Mouse (Mus musculus) G1E (cell line): ENCODE results near the gene Cnpy1. TPM values are rescaled to one million over a fixed set of nuclear protein-coding genes. Genes with fewer than 3 reads are reported as not detected.

Experiments
- ATAC-seq: 2 replicates; pipeline ENCODE4 v1.8.0; 2016; ENCODE audit warnings: mild to moderate bottlenecking; ENCODE audit not compliant: insufficient number of reproducible peaks, poor library complexity, low FRiP score, severe bottlenecking; ENCODE audit errors: extremely low read depth
- DNase-seq: peaks from one replicate; pipeline ENCODE4 v3.0.0; 2012; ENCODE audit warnings: low spot score
- H3K27me3 ChIP-seq: 2 replicates; pipeline ENCODE4 v1.6.1; 2012; ENCODE audit warnings: mild to moderate bottlenecking, low read length, inconsistent platforms; ENCODE audit not compliant: insufficient read depth
- H3K36me3 ChIP-seq: replicated peaks from 2 replicates; pipeline ENCODE3; 2012; ENCODE audit warnings: mild to moderate bottlenecking, inconsistent platforms
- H3K4me1 ChIP-seq: 2 replicates; pipeline ENCODE4 v1.6.1; 2012; ENCODE audit warnings: low read depth, low read length, inconsistent platforms, mixed read lengths; ENCODE audit not compliant: insufficient read depth
- H3K4me3 ChIP-seq: 2 replicates; pipeline ENCODE4 v1.5.1; 2012; ENCODE audit warnings: low read depth, mild to moderate bottlenecking, inconsistent platforms, low read length, moderate library complexity, mixed read lengths
- H3K9me3 ChIP-seq: replicated peaks from 2 replicates; pipeline ENCODE4 v1.6.1; 2012; ENCODE audit warnings: inconsistent platforms
- CTCF ChIP-seq: IDR thresholded peaks from 2 replicates; pipeline ENCODE4 v1.5.1; 2012; ENCODE audit warnings: low read depth, low read length, inconsistent platforms, mixed read lengths
- GATA1 ChIP-seq: IDR thresholded peaks from 2 replicates; pipeline ENCODE4 v1.6.1; 2012; ENCODE audit warnings: borderline replicate concordance, low read length, inconsistent platforms, mixed read lengths
- GATA2 ChIP-seq: IDR thresholded peaks from 2 replicates; pipeline ENCODE4 v1.6.1; 2012; ENCODE audit warnings: low read depth, low read length, inconsistent platforms, borderline replicate concordance
- POLR2AphosphoS5 ChIP-seq: IDR thresholded peaks from 2 replicates; pipeline ENCODE4 v1.6.1; 2012; ENCODE audit warnings: low read depth, low read length, inconsistent platforms; ENCODE audit not compliant: insufficient replicate concordance
- TAL1 ChIP-seq: conservative IDR thresholded peaks from 2 replicates; pipeline ENCODE4 v1.6.1; 2012; ENCODE audit warnings: low read depth, low read length, inconsistent platforms, mixed read lengths
- polyA plus RNA-seq: library from polyadenylated mRNA; stranded (reverse); fragments of >175 nt; gene quantifications from 2 replicates; pipeline ENCODE4 v1.2.3, GENCODE M21; 2012
- total RNA-seq, 2 experiments: library from RNA; stranded (forward) in 1 of 2; stranded (reverse) in 1 of 2; fragments of 200-1000 nt in 1 of 2; fragments of >200 nt in 1 of 2; fragmentation: Nextera tagmentation in 1 of 2; gene quantifications; 2 replicates each; pipeline ENCODE4 v1.2.3; 2014 to 2017

The Cnpy1 gene
- total and polyA plus RNA-seq, 3 experiments: 0.16 TPM; not detected in 2

DNA sequence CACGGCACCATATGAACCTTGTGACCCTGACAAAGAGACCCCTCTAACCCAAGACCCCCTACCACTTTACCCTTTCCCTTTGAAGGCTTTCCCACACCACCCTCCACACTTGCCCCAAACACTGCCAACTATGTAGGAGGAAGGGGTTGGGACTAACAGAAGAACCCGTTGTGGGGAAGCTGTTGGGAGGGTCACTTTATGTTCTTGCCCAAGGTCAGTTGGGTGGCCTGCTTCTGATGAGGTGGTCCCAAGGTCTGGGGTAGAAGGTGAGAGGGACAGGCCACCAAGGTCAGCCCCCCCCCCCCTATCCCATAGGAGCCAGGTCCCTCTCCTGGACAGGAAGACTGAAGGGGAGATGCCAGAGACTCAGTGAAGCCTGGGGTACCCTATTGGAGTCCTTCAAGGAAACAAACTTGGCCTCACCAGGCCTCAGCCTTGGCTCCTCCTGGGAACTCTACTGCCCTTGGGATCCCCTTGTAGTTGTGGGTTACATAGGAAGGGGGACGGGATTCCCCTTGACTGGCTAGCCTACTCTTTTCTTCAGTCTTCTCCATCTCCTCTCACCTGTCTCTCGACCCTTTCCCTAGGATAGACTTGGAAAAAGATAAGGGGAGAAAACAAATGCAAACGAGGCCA, 76.3 kb downstream of the Cnpy1 start:
- ATAC-seq (no peak), DNase-seq (no peak)
- Histone ChIP-seq H3K4me3 (no peak overlapping the region), H3K9me3 (peaks cover 25% of the 10 kb centered on the region), H3K36me3 (no peaks in the 10 kb centered on the region), H3K4me1 (no peaks in the 10 kb centered on the region), H3K27me3 (peaks cover 13% of the 10 kb centered on the region; the same call in 1 of the 2 replicates)
- TF ChIP-seq POLR2AphosphoS5 (no peak), CTCF (no peak), GATA2 (no peak)

DNA sequence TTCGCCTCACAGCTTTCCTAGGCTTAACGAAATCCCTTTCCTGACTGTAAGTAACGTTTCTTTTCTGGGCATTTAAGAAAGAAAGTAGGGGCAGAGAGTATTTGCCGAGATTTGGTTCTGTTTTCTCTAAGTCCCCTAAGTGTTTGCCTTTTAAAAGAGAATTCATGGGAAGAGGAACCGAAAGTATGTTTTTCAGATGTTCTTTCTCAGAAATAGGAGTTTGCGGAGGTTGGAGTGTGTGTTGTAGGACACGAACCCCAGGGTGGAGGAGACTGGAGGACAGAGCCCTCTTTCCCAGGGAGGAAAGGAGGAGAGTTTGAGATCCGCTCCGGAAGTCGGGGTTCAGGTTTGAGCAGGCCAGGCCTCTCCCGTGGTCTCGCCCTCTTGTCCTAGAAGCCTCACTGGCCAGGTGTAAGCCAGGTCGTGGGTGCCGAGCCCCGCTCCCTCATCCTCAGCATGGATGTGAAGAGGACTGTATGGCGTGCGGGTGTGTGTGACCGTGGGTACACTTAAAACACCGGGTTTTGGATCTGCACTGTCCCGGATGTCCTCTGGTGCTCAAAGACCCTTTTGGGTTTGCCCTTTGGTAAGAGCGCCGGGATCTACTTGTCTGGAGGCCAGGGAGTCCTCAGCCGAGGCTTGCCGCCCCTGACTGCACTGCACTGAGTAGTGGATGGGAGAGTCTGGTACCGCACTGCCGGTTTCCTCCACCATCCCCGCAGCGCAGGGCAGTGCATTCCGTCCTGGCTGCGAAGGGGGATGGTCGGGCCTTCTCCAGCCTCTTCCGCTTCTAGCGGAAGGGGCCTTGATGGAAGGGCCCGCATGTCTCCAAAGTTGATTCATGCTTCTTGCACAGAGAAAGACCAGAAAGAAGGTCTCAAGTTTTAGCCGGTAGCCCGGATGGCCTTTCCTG, 77.1 kb downstream of the Cnpy1 start:
- Histone ChIP-seq H3K4me3 (no peak overlapping the region), H3K27me3 (peaks cover 13% of the 10 kb centered on the region; the same call in 1 of the 2 replicates), H3K4me1 (no peaks in the 10 kb centered on the region), H3K36me3 (no peaks in the 10 kb centered on the region), H3K9me3 (peaks cover 25% of the 10 kb centered on the region)
- DNase-seq (no peak), ATAC-seq (no peak)
- no peak for TF ChIP-seq CTCF
- no peak for TF ChIP-seq POLR2AphosphoS5
- no peak for TF ChIP-seq GATA1
- TF ChIP-seq TAL1: no peak
- no peak for TF ChIP-seq GATA2

DNA sequence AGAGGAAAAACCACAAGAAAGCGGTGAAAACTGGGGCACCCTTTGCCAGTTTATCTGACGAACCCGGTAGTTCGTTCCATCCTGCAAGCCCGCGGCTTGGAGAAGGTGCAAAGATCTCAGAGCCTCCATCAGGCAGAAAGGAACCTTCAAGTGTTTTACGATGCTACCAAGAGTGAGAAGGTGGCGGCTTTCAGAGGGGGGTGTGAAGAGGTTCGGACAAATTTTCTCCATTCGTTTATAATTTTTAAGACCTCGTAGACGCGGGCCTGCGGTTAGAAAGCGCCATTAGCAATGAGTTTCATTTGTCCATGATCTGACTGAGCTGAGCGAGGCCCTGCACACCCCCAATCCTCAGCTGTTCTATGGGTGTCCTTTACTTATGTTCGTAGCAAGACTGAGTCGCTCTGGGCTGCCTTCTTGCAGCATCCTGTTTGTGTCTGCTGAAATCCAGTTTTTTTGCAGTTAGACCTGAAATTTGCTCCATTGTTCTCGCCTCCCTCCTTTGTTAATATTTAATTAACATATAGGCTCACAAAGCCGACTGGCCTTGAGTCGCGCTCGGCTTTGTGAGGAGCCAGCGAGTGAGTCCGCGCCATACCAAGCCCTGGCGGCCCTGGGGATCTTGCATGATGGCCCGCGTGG, 77.9 kb downstream of the Cnpy1 start:
- Histone ChIP-seq H3K4me1 (no peaks in the 10 kb centered on the region), H3K4me3 (no peak overlapping the region), H3K27me3 (peaks cover 13% of the 10 kb centered on the region; the same call in 1 of the 2 replicates), H3K9me3 (peaks cover 25% of the 10 kb centered on the region), H3K36me3 (no peaks in the 10 kb centered on the region)
- TF ChIP-seq GATA2: no peak
- TF ChIP-seq GATA1: no peak
- no peak for TF ChIP-seq TAL1
- TF ChIP-seq POLR2AphosphoS5: no peak
- TF ChIP-seq CTCF: no peak
- DNase-seq: no peak
- ATAC-seq: no peak

DNA sequence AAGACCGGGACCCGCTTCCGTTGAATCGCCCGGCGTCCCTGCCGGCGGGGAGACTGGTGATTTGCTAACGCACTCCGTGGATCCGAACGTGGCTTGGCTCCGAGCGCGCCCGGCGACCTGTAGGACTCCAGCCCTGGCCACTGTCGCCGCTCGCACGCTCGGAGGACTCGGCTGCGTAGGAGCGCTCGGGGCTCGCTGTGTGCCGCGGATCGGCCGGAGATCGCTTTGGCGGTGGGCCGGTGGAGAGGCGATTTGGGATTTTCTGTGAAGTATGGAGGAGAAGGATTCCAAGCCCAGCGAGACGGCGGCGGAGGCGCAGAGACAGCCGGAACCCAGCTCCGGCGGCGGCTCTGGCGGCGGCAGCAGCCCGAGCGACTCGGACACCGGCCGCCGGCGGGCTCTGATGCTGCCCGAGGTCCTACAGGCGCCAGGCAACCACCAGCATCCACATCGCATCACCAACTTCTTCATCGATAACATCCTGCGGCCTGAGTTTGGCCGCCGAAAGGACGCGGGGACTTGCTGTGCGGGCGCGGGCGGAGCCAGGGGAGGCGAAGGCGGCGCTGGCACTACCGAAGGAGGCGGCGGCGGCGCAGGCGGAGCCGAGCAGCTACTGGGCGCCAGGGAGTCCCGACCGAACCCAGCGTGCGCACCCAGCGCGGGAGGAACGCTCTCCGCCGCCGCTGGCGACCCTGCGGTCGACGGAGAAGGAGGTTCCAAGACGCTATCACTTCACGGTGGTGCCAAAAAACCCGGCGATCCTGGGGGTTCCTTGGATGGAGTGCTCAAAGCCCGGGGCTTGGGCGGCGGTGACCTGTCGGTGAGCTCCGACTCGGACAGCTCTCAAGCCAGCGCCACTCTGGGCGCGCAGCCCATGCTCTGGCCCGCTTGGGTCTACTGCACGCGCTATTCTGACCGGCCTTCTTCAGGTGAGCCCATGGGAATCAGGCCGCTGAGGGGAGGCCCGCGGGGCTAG, 79.1 kb downstream of the Cnpy1 start:
- Histone ChIP-seq H3K27me3 (peaks cover 15% of the 10 kb centered on the region), H3K4me3 (peak overlapping the region; percentile 20; the same call in 1 of the 2 replicates), H3K4me1 (no peaks in the 10 kb centered on the region), H3K36me3 (no peaks in the 10 kb centered on the region), H3K9me3 (peaks cover 25% of the 10 kb centered on the region)
- DNase-seq (no peak), ATAC-seq (no peak)
- no peak for TF ChIP-seq CTCF

DNA sequence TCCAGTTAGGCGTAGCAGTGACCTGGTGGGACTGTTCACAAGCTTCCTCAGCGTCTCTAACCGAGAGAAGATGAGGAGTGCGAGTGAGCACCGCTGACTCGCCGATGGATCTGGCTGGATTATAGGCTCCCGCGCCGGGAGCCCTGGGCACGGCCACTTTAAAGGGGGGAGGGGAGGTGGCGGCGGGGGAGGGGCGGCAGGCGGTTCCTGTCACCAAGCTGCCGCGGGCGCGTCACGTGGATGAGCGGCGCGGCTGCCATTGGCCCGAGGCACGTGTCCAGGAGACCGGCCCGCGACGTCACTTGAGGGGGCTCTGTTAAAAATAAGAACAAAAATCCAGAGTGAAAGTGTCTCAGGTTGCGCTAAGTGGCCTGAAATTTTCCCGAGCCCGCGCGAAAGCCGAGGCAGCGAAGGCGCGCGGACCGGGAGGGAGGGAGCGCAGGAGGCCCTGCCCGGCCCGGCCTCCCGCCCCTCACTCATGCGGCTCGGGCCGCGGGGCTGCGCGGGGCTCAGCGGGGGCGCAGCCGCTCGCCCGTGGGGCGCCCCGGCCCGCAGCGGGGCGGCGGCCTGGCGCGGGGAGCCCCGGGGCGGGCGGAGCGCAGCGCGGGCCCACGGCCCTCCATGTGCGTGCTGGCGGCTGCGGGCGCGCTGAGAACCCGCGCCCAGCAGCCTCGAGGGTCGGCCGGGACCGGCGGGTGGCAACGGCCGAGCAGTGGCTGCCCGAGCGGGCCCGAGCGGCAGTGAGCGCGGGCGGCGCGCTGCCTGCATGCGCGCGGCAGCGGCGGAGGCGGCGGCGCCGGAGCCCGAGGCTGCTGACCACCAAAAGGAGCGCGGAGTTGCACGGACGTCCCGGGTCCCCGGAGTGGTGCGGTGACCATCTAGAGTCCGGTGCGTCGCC, 80.0 kb downstream of the Cnpy1 start, which contains the start of gene En2:
Gene En2 (plus strand): TSS at position 337 of the 898 bp plus-strand sequence.
- ATAC-seq (no peak), DNase-seq (no peak)
- Histone ChIP-seq H3K27me3 (peaks cover 11% of the 10 kb centered on the region), H3K36me3 (no peaks in the 10 kb centered on the region), H3K4me3 (peak within 1 kb of the TSS; percentile 20; the same call in 1 of the 2 replicates), H3K4me1 (no peaks in the 10 kb centered on the region), H3K9me3 (peaks cover 25% of the 10 kb centered on the region)
- no peak for TF ChIP-seq TAL1
- no peak for TF ChIP-seq GATA1
- no peak for TF ChIP-seq CTCF
- TF ChIP-seq GATA2: no peak
- no peak for TF ChIP-seq POLR2AphosphoS5
